Mouse (Mus musculus) ES-Bruce4 (cell line): ENCODE measurements around the gene Zfp276. TPM values are rescaled to one million over a fixed set of nuclear protein-coding genes. Genes with fewer than 3 reads are reported as not detected.
"Not testable (repeated sequence)": the region's sequence is repeated elsewhere in the genome, so short reads cannot be mapped to it uniquely, and the experiment has no call there.

Source experiments
- H3K27ac ChIP-seq: 2 replicates; pipeline ENCODE4 v1.5.1; 2012; ENCODE audit warnings: low read length, inconsistent platforms; ENCODE audit not compliant: insufficient read depth
- H3K27me3 ChIP-seq: 2 replicates; pipeline ENCODE4 v1.6.1; 2012; ENCODE audit warnings: mild to moderate bottlenecking, low read length, inconsistent platforms; ENCODE audit not compliant: control insufficient read depth, poor library complexity, insufficient read depth, severe bottlenecking
- H3K36me3 ChIP-seq: 2 replicates; pipeline ENCODE4 v1.6.1; 2012; ENCODE audit warnings: inconsistent platforms, mild to moderate bottlenecking, low read length, moderate library complexity; ENCODE audit not compliant: control insufficient read depth, poor library complexity, insufficient read depth, severe bottlenecking
- H3K4me1 ChIP-seq: one replicate; pipeline ENCODE4 v1.8.1; 2011; ENCODE audit warnings: low read length; ENCODE audit not compliant: control insufficient read depth, insufficient read depth
- H3K4me3 ChIP-seq: 2 replicates; pipeline ENCODE4 v1.5.1; 2011; ENCODE audit warnings: low read depth, mild to moderate bottlenecking, low read length
- H3K9ac ChIP-seq: 2 replicates; pipeline ENCODE4 v1.6.1; 2012; ENCODE audit warnings: low read depth, mild to moderate bottlenecking, inconsistent platforms; ENCODE audit not compliant: poor library complexity, severe bottlenecking
- H3K9me3 ChIP-seq: replicated peaks from 2 replicates; pipeline ENCODE4 v1.6.1; 2012; ENCODE audit warnings: mild to moderate bottlenecking, low read length, inconsistent platforms; ENCODE audit not compliant: control insufficient read depth, poor library complexity, insufficient read depth, severe bottlenecking
- CTCF ChIP-seq: IDR thresholded peaks from one replicate; pipeline ENCODE4 v1.8.1; 2011; ENCODE audit warnings: low read depth, low read length
- EP300 ChIP-seq: IDR thresholded peaks from 2 replicates; pipeline ENCODE4 v1.6.1; 2011; ENCODE audit warnings: low read depth, low read length; ENCODE audit not compliant: insufficient read depth
- POLR2A ChIP-seq: IDR thresholded peaks from one replicate; pipeline ENCODE4 v1.8.1; 2011; ENCODE audit warnings: low read length; ENCODE audit not compliant: insufficient read depth
- polyA plus RNA-seq: library from polyadenylated mRNA; stranded (reverse); fragments of >200 nt; gene quantifications from 2 replicates; pipeline ENCODE4 v1.2.4, GENCODE M21; 2011; ENCODE audit warnings: low read depth; ENCODE audit not compliant: missing spikeins, insufficient read depth, insufficient read length

The Zfp276 gene
- polyA plus RNA-seq, 1 experiment: 7.4 TPM

DNA sequence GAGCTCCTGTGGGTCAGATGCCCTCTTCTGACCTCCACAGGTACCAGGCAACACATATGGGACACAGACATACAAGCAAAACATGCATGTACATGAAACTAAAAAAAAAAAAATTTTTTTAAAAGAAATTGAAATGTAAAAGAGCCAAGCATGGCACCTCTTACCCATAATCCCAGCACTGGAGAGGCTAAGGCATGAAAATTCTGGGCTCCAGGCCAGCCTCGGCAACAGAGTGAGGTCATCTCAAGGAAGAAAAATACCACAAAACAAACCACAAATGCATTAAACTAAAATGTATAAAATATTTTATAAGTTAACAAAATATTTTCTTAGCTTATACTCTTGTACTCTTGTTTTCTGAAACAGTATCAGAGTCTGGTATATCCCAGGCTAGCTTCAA is 33.1 kb upstream of the Zfp276 start:
- Histone ChIP-seq H3K27me3 (no peaks in the 10 kb centered on the region), H3K4me1 (no peaks in the 10 kb centered on the region), H3K9me3 (no peaks in the 10 kb centered on the region), H3K27ac (no peak overlapping the region), H3K36me3 (no peaks in the 10 kb centered on the region), H3K9ac (no peak overlapping the region), H3K4me3 (no peak overlapping the region)
- TF ChIP-seq POLR2A: no peak
- TF ChIP-seq CTCF: no peak
- TF ChIP-seq EP300: no peak

DNA sequence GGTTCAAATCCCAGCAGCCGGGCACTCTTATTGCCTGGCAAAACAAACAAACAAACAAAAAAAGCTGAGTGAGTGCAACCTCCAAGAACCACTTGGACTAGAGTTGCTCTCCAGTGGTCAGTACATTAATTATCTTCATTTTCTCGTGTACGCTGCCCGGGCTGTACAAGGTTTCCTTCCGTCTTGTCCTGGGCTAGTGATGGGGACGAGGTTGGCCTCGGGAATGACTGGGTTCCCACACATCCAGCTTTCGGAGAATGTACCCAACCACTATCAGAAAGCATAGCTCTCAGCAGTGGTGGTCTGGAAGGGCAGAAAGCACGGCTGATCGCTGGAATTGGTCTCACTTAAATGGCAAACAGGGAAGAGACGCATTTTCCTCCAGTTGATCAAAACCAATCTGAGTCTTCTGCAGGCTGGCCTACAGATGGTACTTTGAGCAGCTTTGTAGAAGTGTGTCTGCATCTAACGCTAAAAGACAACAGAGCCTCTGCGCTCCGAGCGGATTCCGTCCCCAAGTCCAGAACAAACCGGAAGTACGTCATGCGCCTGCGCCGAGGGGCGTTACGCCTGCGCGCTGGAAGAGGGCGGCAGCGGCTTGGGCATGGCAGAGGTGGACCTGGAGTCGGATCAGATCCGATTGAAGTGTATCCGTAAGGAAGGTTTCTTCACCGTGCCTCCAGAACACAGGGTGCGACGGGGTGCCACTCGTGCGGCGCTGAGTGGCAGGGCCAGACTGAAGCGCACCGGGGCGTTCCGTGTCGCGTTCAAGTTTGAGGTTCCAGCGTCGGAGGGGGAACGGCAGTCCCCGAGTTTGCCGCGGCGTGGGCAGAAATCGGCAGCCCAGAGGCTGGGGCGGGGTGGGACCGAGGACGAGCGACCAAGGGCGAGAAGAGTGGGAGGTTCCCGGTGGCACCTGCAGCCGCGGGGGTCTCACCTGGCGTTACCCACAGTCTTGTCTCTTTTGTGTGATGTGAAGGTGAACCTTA is 29.4 kb upstream of the Zfp276 start, which contains the start of gene Cdk10:
TSS of gene Cdk10 (plus strand) at position 565 of the 989 bp plus-strand sequence.
- Histone ChIP-seq H3K27ac (peak within 1 kb of the TSS; percentile 38; the same call in 1 of the 2 replicates), H3K27me3 (no peaks in the 10 kb centered on the region), H3K4me1 (no peaks in the 10 kb centered on the region), H3K36me3 (peaks cover 11% of the 10 kb centered on the region; the same call in 1 of the 2 replicates), H3K4me3 (peak within 1 kb of the TSS; percentile 88), H3K9ac (peak within 1 kb of the TSS; percentile 86), H3K9me3 (no peaks in the 10 kb centered on the region)
- TF ChIP-seq EP300 (no peak), POLR2A (peak; percentile 98), CTCF (no peak)

DNA sequence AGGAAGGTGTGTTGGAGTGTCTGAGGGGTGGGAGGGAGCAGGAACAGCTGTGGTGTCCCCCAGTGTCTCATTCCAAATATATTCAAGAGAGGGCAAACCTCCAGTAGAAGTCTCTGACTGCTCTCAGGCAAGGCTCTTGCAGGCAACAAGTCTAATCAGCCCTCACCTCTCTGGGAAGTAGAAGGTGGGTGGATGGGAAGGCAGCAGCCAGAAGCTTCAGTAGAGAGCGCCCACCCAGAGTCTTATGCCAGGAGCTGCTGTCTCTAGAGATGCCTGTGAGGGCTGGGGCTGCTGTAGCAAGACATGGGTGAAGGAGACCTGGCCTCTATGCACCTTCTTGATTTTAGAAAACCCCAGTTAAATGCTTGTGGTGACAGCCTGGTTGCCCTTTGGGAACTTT is 25.6 kb upstream of the Zfp276 start:
- H3K36me3 ChIP-seq: peaks cover 11% of the 10 kb centered on the region; the same call in 1 of the 2 replicates
- H3K9ac ChIP-seq: no peak overlapping the region
- TF ChIP-seq EP300: no peak
- no peak for TF ChIP-seq POLR2A
- TF ChIP-seq CTCF: no peak
- no peaks in the 10 kb centered on the region for H3K4me1 ChIP-seq
- no peaks in the 10 kb centered on the region for H3K9me3 ChIP-seq
- no peak overlapping the region for H3K27ac ChIP-seq
- no peak overlapping the region for H3K4me3 ChIP-seq
- no peaks in the 10 kb centered on the region for H3K27me3 ChIP-seq

DNA sequence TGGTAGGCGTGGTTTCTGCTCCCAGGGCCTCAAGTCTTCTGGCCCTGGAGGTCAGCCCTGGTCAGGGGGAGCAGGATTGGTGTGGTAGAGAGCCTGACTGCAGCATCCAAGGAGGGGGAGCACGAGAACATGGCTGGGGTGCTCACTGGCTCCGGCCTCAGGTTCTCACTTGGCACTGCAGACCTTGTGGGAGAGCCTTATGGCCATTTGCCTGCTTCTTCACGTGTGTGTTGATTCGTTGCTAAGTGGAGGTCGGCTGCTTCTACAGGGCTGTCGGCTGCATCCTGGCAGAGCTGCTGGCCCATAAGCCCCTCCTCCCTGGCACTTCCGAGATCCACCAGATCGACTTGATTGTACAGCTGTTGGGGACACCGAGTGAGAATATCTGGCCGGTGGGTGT is 23.7 kb upstream of the Zfp276 start:
- not testable (repeated sequence) for H3K27me3 ChIP-seq, H3K9ac ChIP-seq, H3K9me3 ChIP-seq, H3K4me3 ChIP-seq, H3K27ac ChIP-seq, H3K4me1 ChIP-seq
- H3K36me3 ChIP-seq: peaks cover 11% of the 10 kb centered on the region; the same call in 1 of the 2 replicates

DNA sequence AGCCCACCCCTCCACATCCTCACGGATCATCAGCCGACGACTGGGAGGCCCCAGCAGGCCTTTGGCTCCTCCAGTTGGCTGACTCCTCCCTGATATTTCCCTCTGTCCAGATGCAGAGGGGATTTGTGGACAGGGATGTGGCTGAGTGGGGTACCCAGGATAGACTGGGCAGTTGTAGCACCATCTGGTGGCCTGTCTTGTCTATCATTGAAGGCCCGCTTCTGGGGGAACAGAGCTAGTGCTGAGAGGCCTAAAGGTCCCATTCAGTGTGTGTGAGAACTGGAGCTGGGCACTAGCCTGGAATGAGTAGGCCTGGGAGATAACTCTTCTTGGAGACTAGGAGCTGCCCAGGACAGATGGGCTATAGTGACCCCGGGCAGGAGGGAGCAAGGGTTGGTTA is 22.3 kb upstream of the Zfp276 start:
- no peak overlapping the region for H3K4me3 ChIP-seq
- H3K9ac ChIP-seq: no peak overlapping the region
- H3K27ac ChIP-seq: no peak overlapping the region
- H3K9me3 ChIP-seq: no peaks in the 10 kb centered on the region
- peaks cover 11% of the 10 kb centered on the region; the same call in 1 of the 2 replicates for H3K36me3 ChIP-seq
- no peaks in the 10 kb centered on the region for H3K4me1 ChIP-seq
- no peaks in the 10 kb centered on the region for H3K27me3 ChIP-seq
- TF ChIP-seq CTCF (peak; percentile 47), EP300 (no peak)

DNA sequence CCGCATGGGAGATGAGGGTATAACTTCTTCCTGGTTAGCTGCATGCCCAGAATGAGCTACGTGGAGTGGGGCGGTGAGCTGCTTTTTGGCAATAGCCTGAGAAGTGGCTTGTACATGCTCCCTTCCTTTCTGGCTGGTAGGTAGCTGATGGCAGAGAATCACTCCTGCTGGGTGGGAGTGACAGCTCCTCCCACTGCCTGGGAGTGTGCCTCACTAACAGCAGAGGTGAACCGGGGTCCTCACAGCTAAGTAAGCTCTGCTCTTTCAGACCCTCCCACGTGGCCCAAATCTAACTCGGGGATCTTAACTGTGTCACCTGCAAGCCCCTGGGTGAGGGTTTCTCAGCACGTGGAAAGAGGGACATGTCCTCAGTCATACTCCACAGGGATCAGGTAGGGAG is 21.4 kb upstream of the Zfp276 start:
- peaks cover 4% of the 10 kb centered on the region; the same call in 1 of the 2 replicates for H3K36me3 ChIP-seq
- no peak overlapping the region for H3K4me3 ChIP-seq
- H3K27me3 ChIP-seq: no peaks in the 10 kb centered on the region
- no peaks in the 10 kb centered on the region for H3K4me1 ChIP-seq
- TF ChIP-seq EP300 (no peak), POLR2A (no peak), CTCF (no peak)
- H3K9me3 ChIP-seq: no peaks in the 10 kb centered on the region
- no peak overlapping the region for H3K27ac ChIP-seq
- no peak overlapping the region for H3K9ac ChIP-seq
